ENCODE assay signal across 20 mouse cellular contexts in the genomic region with DNA sequence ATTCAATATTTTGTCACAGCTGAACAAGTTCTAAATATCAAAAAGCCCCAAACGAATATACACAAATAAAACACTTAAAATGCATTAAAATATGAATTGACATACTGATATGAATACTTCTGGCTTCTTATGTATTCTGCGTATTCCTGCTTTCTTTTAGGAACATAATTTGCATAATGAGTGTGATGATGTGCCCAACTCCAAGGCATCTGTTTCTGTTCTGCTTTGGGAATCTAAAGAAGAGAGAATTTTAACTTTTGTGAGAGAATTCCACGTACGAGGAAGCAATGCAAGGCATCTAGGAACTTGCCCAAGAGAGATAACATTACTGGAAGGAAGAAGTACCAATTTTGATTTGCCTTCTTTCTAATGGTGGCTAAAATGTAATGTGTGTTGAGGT.
"Had no signal": no experiment of that assay in that cellular context is flagged by ENCODE, and none has a peak within 500 bp of the region (broad histone marks: within the 10 kb centered on the region; RNA-seq: fewer than 3 reads in every experiment).

No protein-coding gene starts in this region.

- H3K27ac ChIP-seq: lung, embryonic 15.5 days; macrophage; midbrain, embryonic 13.5 days; midbrain, embryonic 15.5 days; neural tube, embryonic 12.5 days; stomach, embryonic 15.5 days; stomach, postnatal 0 days had no signal

- DNase-seq: liver, postnatal 0 days; lung, adult 2 months; lung, postnatal 14 days; lung, postnatal 36 days; retina, postnatal 1 day; right cerebral cortex, adult 18-20 months; right cerebral cortex, postnatal 14 days; thymus, adult 18-20 months; thymus, postnatal 14 days; thymus, postnatal 36 days had no signal

- H3K4me1 ChIP-seq: lung, embryonic 15.5 days; megakaryocyte, embryonic 14.5 days; midbrain, embryonic 15.5 days; stomach, embryonic 15.5 days had no signal

- H3K4me3 ChIP-seq: lung, embryonic 15.5 days; megakaryocyte, embryonic 14.5 days; midbrain, embryonic 13.5 days; midbrain, embryonic 15.5 days; neural tube, embryonic 12.5 days; stomach, embryonic 15.5 days had no signal

- H3K9me3 ChIP-seq: lung, embryonic 15.5 days; megakaryocyte, embryonic 14.5 days; midbrain, embryonic 13.5 days; midbrain, embryonic 15.5 days; neural tube, embryonic 12.5 days; stomach, embryonic 15.5 days had no signal

- H3K36me3 ChIP-seq: lung, embryonic 15.5 days; midbrain, embryonic 13.5 days; midbrain, embryonic 15.5 days; neural tube, embryonic 12.5 days; stomach, embryonic 15.5 days had no signal

- H3K27me3 ChIP-seq: lung, embryonic 15.5 days; megakaryocyte, embryonic 14.5 days; midbrain, embryonic 13.5 days; midbrain, embryonic 15.5 days; neural tube, embryonic 12.5 days; stomach, embryonic 15.5 days had no signal

- ATAC-seq: liver, postnatal 0 days; lung, postnatal 0 days; midbrain, embryonic 13.5 days; midbrain, embryonic 15.5 days had no signal

- H3K9ac ChIP-seq: liver, postnatal 0 days; lung, embryonic 15.5 days; midbrain, embryonic 13.5 days; midbrain, embryonic 15.5 days; neural tube, embryonic 12.5 days; stomach, embryonic 15.5 days had no signal

- H3K4me2 ChIP-seq: lung, embryonic 15.5 days; midbrain, embryonic 11.5 days; midbrain, embryonic 13.5 days; midbrain, embryonic 15.5 days; neural tube, embryonic 12.5 days; stomach, embryonic 15.5 days had no signal
